Mouse (Mus musculus) myocyte (in vitro differentiated cells): ENCODE measurements at regions not wholly inside any gene's neighbourhood (a gene's known extent, or its start where the extent isn't known, plus 50 kb on each side); places are given as distances from the start of the nearest gene placed in this dataset.

Source experiments
- H3K27me3 ChIP-seq: one replicate; pipeline ENCODE4 v1.6.1; 2011; ENCODE audit not compliant: control insufficient read depth, insufficient read depth, insufficient read length
- H3K36me3 ChIP-seq: one replicate; pipeline ENCODE4 v1.6.1; 2011; ENCODE audit not compliant: control insufficient read depth, insufficient read depth
- H3K4me2 ChIP-seq: one replicate; pipeline ENCODE4 v1.6.1; 2011; ENCODE audit warnings: low read depth, control low read depth
- H3K4me3 ChIP-seq: one replicate; pipeline ENCODE4 v1.5.1; 2011; ENCODE audit warnings: mild to moderate bottlenecking, control low read depth, moderate library complexity
- H3K79me2 ChIP-seq: one replicate; pipeline ENCODE4 v1.6.1; 2011; ENCODE audit not compliant: control insufficient read depth, insufficient read depth
- H3ac ChIP-seq: one replicate; pipeline ENCODE4 v1.6.1; 2011; ENCODE audit not compliant: control insufficient read depth, insufficient read length
- CEBPB ChIP-seq: IDR thresholded peaks from 2 replicates; pipeline ENCODE4 v1.6.1; 2011; ENCODE audit warnings: mild to moderate bottlenecking, moderate library complexity; ENCODE audit not compliant: poor library complexity, insufficient read depth, severe bottlenecking
- E2F4 ChIP-seq: IDR thresholded peaks from one replicate; pipeline ENCODE4 v1.6.1; 2011; ENCODE audit warnings: mild to moderate bottlenecking, control low read depth, moderate library complexity; ENCODE audit not compliant: insufficient read depth
- MAX ChIP-seq: IDR thresholded peaks from one replicate; pipeline ENCODE4 v1.6.1; 2011; ENCODE audit warnings: low read depth, mild to moderate bottlenecking, control low read depth
- MYOD1 ChIP-seq, 3 experiments: IDR thresholded peaks; one replicate each; pipeline ENCODE4 v1.6.1; 2011; ENCODE audit warnings: control low read depth in 2 of 3, low read depth in 2 of 3, mild to moderate bottlenecking in 2 of 3, moderate library complexity in 1 of 3; ENCODE audit not compliant: insufficient read length in 2 of 3, control insufficient read depth in 1 of 3
- MYOG ChIP-seq, 3 experiments: IDR thresholded peaks; one replicate each; pipeline ENCODE4 v1.6.1; 2011; ENCODE audit warnings: control low read depth in 2 of 3, low read depth in 2 of 3, mild to moderate bottlenecking in 2 of 3; ENCODE audit not compliant: insufficient read length in 2 of 3, control insufficient read depth in 1 of 3, insufficient read depth in 1 of 3
- POLR2A ChIP-seq: IDR thresholded peaks from one replicate; pipeline ENCODE4 v1.6.1; 2011; ENCODE audit warnings: low read depth, mild to moderate bottlenecking, control low read depth, moderate library complexity; ENCODE audit not compliant: insufficient read length
- POLR2AphosphoS2 ChIP-seq: IDR thresholded peaks from one replicate; pipeline ENCODE4 v1.6.1; 2011; ENCODE audit warnings: low read depth, control low read depth; ENCODE audit not compliant: insufficient read length
- REST ChIP-seq: IDR thresholded peaks from one replicate; pipeline ENCODE4 v1.6.1; 2011; ENCODE audit warnings: mild to moderate bottlenecking, control low read depth, moderate library complexity; ENCODE audit not compliant: insufficient read depth, insufficient read length
- SRF ChIP-seq: IDR thresholded peaks from one replicate; pipeline ENCODE4 v1.6.1; 2011; ENCODE audit warnings: low read depth; ENCODE audit not compliant: control insufficient read depth, insufficient read length
- TCF12 ChIP-seq: IDR thresholded peaks from one replicate; pipeline ENCODE4 v1.6.1; 2011; ENCODE audit warnings: mild to moderate bottlenecking, control low read depth; ENCODE audit not compliant: poor library complexity, insufficient read depth, severe bottlenecking
- TCF3 ChIP-seq: IDR thresholded peaks from one replicate; pipeline ENCODE4 v1.6.1; 2011; ENCODE audit warnings: low read depth, control low read depth; ENCODE audit not compliant: insufficient read length
- USF1 ChIP-seq: IDR thresholded peaks from one replicate; pipeline ENCODE4 v1.6.1; 2011; ENCODE audit warnings: low read depth, mild to moderate bottlenecking, control low read depth, moderate library complexity

DNA sequence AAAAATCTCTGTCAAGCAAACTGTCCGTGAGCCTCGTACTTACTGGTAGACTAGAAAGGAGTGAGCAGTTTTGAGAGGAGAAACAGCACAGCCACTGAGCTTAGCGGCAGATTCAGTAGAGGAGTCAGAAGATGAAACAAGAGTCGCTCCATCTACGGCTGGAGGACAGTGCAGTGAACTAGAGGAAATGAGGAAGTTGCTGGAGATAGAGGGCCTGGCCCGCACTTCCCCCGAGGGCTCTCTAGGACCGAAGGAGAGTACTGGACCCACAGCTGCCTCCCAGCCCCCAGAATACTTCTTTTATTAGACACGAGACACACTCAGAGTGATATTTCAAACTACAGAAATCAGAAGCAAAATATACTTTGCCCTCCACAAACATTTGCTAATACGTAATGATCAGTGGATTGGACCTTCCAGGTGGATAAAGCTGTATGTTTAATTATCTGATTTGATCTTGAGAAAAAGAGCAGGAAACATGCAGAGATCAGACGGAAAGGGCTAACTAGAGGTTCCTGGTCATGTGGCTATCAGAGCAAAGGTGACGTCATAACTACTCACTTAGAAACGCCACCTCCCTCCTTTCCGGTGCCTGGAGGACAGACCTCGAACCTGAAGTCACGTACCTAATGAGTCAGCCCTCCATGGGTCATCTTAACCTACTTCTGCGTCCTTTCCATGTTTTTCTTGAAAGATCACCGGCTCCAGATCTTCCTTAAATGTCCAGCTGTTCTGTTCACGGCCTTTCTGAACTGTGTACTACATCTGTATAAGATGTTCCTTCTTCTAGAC is 277.9 kb downstream of the Basp1 start:
- Histone ChIP-seq H3ac (no peak overlapping the region), H3K4me3 (no peak overlapping the region)

GRCm38 (mm10) chr15:25130096-25130495 is 283.5 kb downstream of the Basp1 start:
- TF ChIP-seq E2F4 (no peak), TCF12 (no peak), MYOG (IDR thresholded peaks at IDR 0.05; ENCODE audit: control insufficient read depth in 1 of 3, insufficient read depth in 1 of 3, insufficient read length in 2 of 3, low read depth in 2 of 3) (no peak), POLR2AphosphoS2 (no peak), SRF (no peak), MYOD1 (IDR thresholded peaks at IDR 0.05; ENCODE audit: control insufficient read depth in 1 of 3, insufficient read length in 2 of 3, low read depth in 2 of 3) (no peak), USF1 (no peak), REST (no peak), POLR2A (no peak), TCF3 (no peak), CEBPB (no peak), MAX (no peak)
- Histone ChIP-seq H3K27me3 (no peaks in the 10 kb centered on the region), H3K79me2 (no peaks in the 10 kb centered on the region), H3K4me2 (no peak overlapping the region), H3ac (no peak overlapping the region), H3K4me3 (no peak overlapping the region), H3K36me3 (no peaks in the 10 kb centered on the region)

More for the DNA sequence above, 277.9 kb downstream of the Basp1 start:
- Histone ChIP-seq H3K79me2 (no peaks in the 10 kb centered on the region), H3K36me3 (no peaks in the 10 kb centered on the region), H3K27me3 (peaks cover 4% of the 10 kb centered on the region), H3K4me2 (no peak overlapping the region)
- TF ChIP-seq POLR2AphosphoS2 (no peak), MYOD1 (IDR thresholded peaks at IDR 0.05; ENCODE audit: control insufficient read depth in 1 of 3, insufficient read length in 2 of 3, low read depth in 2 of 3) (no peak), MAX (no peak), USF1 (no peak), SRF (no peak), CEBPB (no peak), TCF12 (no peak)

DNA sequence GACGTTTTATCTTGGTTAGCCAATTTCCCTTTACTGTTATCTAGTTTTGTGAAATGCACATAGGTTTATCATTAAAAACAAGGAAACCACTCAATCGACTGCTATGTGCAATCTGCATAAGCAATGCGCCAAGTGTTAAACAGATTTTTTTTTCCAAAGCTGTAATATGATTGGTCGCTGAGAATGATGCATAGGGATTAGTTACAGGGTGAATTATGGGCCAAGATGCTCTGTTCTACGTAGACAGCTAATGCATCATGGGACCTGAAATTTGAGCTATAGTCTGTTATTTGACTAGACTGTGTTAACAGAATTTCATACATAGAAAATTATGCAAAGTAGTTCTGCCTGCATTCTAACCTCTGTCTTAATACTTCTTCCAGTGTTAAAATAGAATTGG is 284.0 kb downstream of the Basp1 start:
- no peak overlapping the region for H3K4me2 ChIP-seq
- H3K27me3 ChIP-seq: no peaks in the 10 kb centered on the region
- no peaks in the 10 kb centered on the region for H3K79me2 ChIP-seq
- H3ac ChIP-seq: no peak overlapping the region
- no peak overlapping the region for H3K4me3 ChIP-seq
- H3K36me3 ChIP-seq: no peaks in the 10 kb centered on the region
- no peak for TF ChIP-seq TCF12
- no peak for TF ChIP-seq SRF
- TF ChIP-seq E2F4: no peak
- no peak for TF ChIP-seq POLR2AphosphoS2
- no peak for TF ChIP-seq MYOG (IDR thresholded peaks at IDR 0.05; ENCODE audit: control insufficient read depth in 1 of 3, insufficient read depth in 1 of 3, insufficient read length in 2 of 3, low read depth in 2 of 3)
- TF ChIP-seq TCF3: no peak
- no peak for TF ChIP-seq POLR2A
- TF ChIP-seq USF1: no peak
- no peak for TF ChIP-seq MYOD1 (IDR thresholded peaks at IDR 0.05; ENCODE audit: control insufficient read depth in 1 of 3, insufficient read length in 2 of 3, low read depth in 2 of 3)
- no peak for TF ChIP-seq CEBPB
- TF ChIP-seq REST: no peak
- TF ChIP-seq MAX: no peak

DNA sequence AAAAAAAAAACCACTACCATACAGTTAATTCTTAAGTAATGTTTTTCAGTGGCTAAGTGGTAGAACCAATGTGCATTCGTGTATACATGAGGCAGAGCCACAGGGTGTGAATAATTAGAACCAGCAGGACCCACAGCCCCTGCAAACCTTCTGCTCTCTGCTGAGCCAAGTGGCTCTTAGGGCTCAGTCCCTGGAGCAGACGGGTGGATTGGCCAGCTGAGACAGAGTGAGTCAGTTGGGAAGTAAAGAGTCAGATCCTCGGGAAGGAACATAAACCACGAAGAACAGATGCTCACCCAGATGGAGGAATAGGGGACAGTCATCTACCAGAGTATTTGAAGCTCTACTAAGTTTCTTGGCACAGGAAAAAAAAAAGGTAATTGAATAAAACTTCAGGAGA is 293.1 kb downstream of the Basp1 start:
- no peak overlapping the region for H3K4me2 ChIP-seq
- TF ChIP-seq MYOG (IDR thresholded peaks at IDR 0.05; ENCODE audit: control insufficient read depth in 1 of 3, insufficient read depth in 1 of 3, insufficient read length in 2 of 3, low read depth in 2 of 3): no peak
- no peak for TF ChIP-seq POLR2A
- TF ChIP-seq MAX: no peak
- no peak for TF ChIP-seq CEBPB
- no peak for TF ChIP-seq POLR2AphosphoS2
- no peak for TF ChIP-seq SRF
- no peak for TF ChIP-seq TCF3
- TF ChIP-seq REST: no peak
- TF ChIP-seq USF1: no peak
- no peak for TF ChIP-seq E2F4
- TF ChIP-seq TCF12: no peak
- TF ChIP-seq MYOD1 (IDR thresholded peaks at IDR 0.05; ENCODE audit: control insufficient read depth in 1 of 3, insufficient read length in 2 of 3, low read depth in 2 of 3): no peak
- no peak overlapping the region for H3K4me3 ChIP-seq
- no peaks in the 10 kb centered on the region for H3K36me3 ChIP-seq
- H3K79me2 ChIP-seq: no peaks in the 10 kb centered on the region
- no peaks in the 10 kb centered on the region for H3K27me3 ChIP-seq
- H3ac ChIP-seq: no peak overlapping the region
